Mouse (Mus musculus) embryonic facial prominence, embryonic 12.5 days (tissue): Measurements from ENCODE around the gene Xpot. TPM values are rescaled to one million over a fixed set of nuclear protein-coding genes. Genes with fewer than 3 reads are reported as not detected.

Experiments used
- microRNA-seq: library from miRNA; unstranded; fragments of <30 nt; microRNA quantifications from one replicate; pipeline ENCODE4, GENCODE M21; 2017
- polyA plus RNA-seq: library from polyadenylated mRNA; unstranded; fragments of >200 nt; fragmentation: Nextera tagmentation; extraction: Ambion mirVana; gene quantifications from 2 replicates; pipeline ENCODE4 v1.2.1, GENCODE M21; 2016

Xpot gene
- polyA plus RNA-seq, 1 experiment from 2014 or later: 59.5 TPM

Small RNAs within 50 kb of the gene (microRNA-seq; reads per million reads assigned to microRNA genes)
- not detected for gene Gm24330

Other genes with a start within 250 kb of the Xpot start
- gene Rassf3, start 150.0 kb downstream of the Xpot start, polyA plus RNA-seq: 23.1 and 24.7 TPM in 2 replicates
- 33.8 and 34.4 TPM in 2 replicates for gene Tbk1, start 39.5 kb downstream of the Xpot start, polyA plus RNA-seq
- 1.4 and 1.6 TPM in 2 replicates for gene D930020B18Rik, start 15.3 kb upstream of the Xpot start, polyA plus RNA-seq
- 2.6 and 2.7 TPM in 2 replicates for gene BC048403, start 113.6 kb upstream of the Xpot start, polyA plus RNA-seq